Mouse (Mus musculus) frontal cortex, postnatal 25 days (tissue): ENCODE results near the gene Mcts1.
A peak's percentile ranks its signal among the peaks of the same experiment; 100 is the strongest.

Experiments
- DNase-seq, 2 experiments: peaks; one replicate each; pipeline ENCODE4 v3.0.0; 2022; ENCODE audit warnings: low spot score in 2 of 2

Mcts1 gene

GRCm38 (mm10) chrX:38600177-38600994 lies at the start of gene Mcts1:
Mcts1 (plus strand) TSS chrX:38600578.
- DNase-seq: peak; percentile 38 to 46

- no peak for DNase-seq
Measured at GRCm38 (mm10) chrX:38553255-38553654, 47.1 kb upstream of the Mcts1 start.

GRCm38 (mm10) chrX:38563941-38564541 lies 36.3 kb upstream of the Mcts1 start:
- DNase-seq: peak; percentile 3 to 7

- peak; percentile 67 to 71 for DNase-seq
Measured at GRCm38 (mm10) chrX:38564542-38565175, 35.7 kb upstream of the Mcts1 start.

GRCm38 (mm10) chrX:38565176-38565542 lies 35.2 kb upstream of the Mcts1 start:
- DNase-seq: no peak

GRCm38 (mm10) chrX:38566521-38567205 lies 33.7 kb upstream of the Mcts1 start:
- no peak for DNase-seq

- DNase-seq: no peak
Measured at GRCm38 (mm10) chrX:38576078-38576477, 24.3 kb upstream of the Mcts1 start, which contains the start of gene Cul4b. Cul4b (minus strand) TSS chrX:38576196.

- DNase-seq: no peak
Measured at GRCm38 (mm10) chrX:38581140-38581539, 19.2 kb upstream of the Mcts1 start.

GRCm38 (mm10) chrX:38583261-38583660 lies 17.1 kb upstream of the Mcts1 start:
- no peak for DNase-seq

- DNase-seq: no peak
Measured at GRCm38 (mm10) chrX:38589827-38590226, 10.6 kb upstream of the Mcts1 start.

- DNase-seq: no peak
Measured at GRCm38 (mm10) chrX:38591749-38592148, 8.6 kb upstream of the Mcts1 start.

GRCm38 (mm10) chrX:38593180-38593889 lies 7.0 kb upstream of the Mcts1 start:
- no peak for DNase-seq

GRCm38 (mm10) chrX:38600995-38601369 lies 604 bp downstream of the Mcts1 start:
- peak in 1 of 2 experiments; percentile 3 for DNase-seq

GRCm38 (mm10) chrX:38634801-38635637 lies 34.6 kb downstream of the Mcts1 start, which contains the start of gene C1galt1c1:
C1galt1c1 (minus strand) TSS chrX:38635087.
- peak; percentile 65 to 79 for DNase-seq

GRCm38 (mm10) chrX:38635638-38635931 lies 35.2 kb downstream of the Mcts1 start:
- DNase-seq: no peak

- no peak for DNase-seq
Measured at GRCm38 (mm10) chrX:38641435-38641834, 41.1 kb downstream of the Mcts1 start.

- DNase-seq: no peak
Measured at GRCm38 (mm10) chrX:38642183-38642582, 41.8 kb downstream of the Mcts1 start.

- no peak for DNase-seq
Measured at GRCm38 (mm10) chrX:38650404-38651039, 50.1 kb downstream of the Mcts1 start.

GRCm38 (mm10) chrX:38651167-38651566 lies 50.8 kb downstream of the Mcts1 start:
- DNase-seq: no peak

GRCm38 (mm10) chrX:38653181-38653580 lies 52.8 kb downstream of the Mcts1 start:
- no peak for DNase-seq
